Mouse (Mus musculus) thymus, postnatal 4 days (tissue): ENCODE results near the gene Ush2a.

Experiments
- DNase-seq: peaks from one replicate; pipeline ENCODE4 v3.0.0; 2021

Gene Ush2a

DNA sequence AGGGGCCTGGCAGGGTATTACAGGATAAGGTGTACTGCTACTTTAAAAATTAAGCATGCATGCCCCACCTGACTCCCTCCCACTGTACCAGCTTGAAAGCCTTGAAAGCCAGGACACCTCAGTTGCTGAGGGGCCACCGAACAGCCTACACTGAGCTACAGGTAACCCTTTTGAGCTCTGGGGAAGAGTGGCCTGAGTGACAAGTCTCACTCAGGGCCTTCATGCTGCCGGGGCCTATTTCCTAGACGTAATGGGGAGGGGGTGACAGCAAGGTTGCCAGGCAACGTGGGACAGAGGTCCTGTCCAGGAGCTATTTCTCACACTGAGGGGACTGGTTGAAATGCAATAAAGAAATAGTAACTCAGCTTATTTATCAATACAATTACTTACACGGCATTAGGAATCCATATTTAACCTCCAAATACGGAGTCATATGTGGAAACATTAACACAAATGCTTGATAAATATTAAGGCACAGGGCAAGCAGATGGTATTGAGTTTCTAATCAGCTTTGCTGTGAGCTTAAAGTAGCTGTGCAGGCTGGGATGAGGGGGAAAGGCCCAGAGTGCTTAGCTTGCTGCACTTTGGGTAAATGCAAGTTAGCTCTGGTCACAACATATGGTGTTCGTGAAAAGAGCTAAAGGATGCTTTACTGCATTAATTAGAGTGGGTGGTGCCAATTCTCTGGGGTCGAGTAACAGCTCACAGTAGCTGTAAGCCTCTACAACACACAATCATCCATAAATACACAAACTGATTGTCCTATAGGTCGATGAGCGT, at the start of gene Ush2a:
Ush2a (plus strand) TSS at position 121 of the 780 bp plus-strand sequence.
- no peak for DNase-seq

DNA sequence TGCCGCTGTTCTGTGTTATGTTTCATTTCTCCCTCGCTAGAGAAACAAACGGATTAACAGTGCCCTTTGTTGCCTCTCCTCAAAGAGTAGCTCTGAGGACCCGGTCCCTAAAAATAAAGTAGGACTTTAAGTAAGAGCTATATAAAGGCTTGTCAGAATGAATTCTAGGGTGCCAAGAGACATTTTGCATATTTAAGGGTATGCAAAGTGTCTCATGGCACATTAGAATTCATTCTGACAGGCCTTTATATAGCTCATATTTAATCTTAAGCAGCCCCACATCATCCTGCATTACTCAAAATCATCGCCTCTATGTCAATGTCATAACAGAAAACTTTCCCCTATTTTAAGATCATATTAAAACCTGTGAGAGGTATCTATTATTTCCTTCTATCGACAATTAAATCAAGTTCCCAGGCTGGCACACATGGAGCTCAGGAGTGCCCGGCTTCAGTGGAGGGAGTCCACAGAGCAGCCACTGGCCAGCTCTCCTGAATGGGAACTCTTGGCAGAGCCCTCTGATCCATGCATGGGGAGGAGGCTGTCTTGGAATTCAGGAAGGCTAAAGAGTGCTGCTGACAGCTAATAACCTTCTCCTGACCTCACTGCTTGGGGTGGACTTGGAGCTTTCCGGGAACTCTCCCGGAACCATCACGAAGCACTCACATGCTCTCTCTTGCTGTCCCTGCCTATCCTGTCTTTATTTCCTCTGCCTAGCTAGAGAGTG, 46.8 kb upstream of the Ush2a start:
- DNase-seq: no peak

GRCm38 (mm10) chr1:188221226-188221792, 40.5 kb upstream of the Ush2a start:
- DNase-seq: no peak

- DNase-seq: no peak
Observed at GRCm38 (mm10) chr1:188233036-188233724, 28.6 kb upstream of the Ush2a start.

DNA sequence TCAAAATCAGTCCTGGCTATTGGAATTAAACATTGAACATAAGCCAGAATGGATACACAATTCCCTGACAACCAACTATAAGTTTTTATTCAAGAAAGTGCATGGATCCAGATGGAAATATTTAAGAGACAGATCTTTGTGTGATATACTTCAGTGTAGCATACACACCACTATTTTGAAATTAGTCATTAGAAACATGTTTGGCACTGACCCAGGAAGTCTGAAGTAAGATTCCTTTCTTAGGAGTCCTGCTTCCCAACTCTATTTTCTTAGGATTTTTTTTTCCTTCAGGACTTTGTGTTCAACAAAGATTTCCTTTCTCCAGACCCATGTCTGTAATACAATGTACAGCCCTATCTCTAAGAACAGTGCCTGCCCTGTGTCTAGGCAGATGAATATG, 23.2 kb upstream of the Ush2a start:
- DNase-seq: no peak

- no peak for DNase-seq
Observed at GRCm38 (mm10) chr1:188241766-188242165, 20.1 kb upstream of the Ush2a start.

- no peak for DNase-seq
Observed at GRCm38 (mm10) chr1:188257500-188257899, 4.3 kb upstream of the Ush2a start.

GRCm38 (mm10) chr1:188260259-188261107, 1.3 kb upstream of the Ush2a start:
- DNase-seq: no peak

DNA sequence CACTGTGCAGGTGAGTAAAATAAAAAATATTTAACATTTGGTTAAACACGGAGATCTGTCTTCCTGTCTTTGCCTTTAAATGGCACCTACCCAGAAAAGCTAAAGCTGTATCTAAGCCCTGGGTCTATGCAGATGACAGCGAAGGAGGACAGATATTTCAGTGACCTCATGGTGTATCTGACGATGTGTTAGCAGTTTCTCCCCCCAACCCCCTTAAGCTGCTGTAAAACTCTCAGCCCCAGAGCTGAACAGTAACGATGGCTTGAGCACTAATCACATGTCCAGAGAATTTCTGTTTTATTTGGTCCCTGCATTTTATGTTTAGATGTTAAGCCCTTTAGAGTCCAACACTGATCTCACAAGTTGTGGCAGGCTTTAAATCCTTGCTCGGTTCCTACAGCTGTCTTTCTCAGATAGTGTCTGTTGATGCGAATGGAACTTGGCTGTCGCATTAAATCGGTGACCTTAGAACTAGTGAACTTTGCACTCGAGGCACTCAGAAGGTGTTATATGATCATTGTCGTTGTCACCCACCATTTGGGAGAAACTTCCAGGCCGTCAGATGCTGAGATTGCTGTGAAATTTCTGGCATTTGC, 5.4 kb downstream of the Ush2a start:
- DNase-seq: no peak

- DNase-seq: no peak
Observed at GRCm38 (mm10) chr1:188269071-188269470, 7.2 kb downstream of the Ush2a start.

DNA sequence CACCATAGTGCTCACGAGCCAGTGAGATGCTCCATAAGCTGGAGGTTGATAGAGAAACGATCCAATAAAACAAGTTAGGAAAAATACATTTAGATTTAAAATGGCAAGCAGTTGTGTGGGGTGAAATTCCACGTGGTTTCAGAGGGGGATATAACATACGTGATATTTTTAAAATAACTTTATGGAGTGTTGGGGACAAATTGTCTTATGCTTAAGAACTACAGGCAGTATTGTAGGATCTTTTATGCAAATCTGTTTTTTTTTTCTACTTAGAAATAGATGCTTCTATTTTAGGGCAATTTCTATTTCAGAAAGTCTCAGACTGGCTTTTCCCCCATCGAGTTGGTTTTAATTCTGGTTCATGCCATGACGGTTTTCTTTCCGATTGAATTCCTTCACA, 51.5 kb downstream of the Ush2a start:
- no peak for DNase-seq

DNA sequence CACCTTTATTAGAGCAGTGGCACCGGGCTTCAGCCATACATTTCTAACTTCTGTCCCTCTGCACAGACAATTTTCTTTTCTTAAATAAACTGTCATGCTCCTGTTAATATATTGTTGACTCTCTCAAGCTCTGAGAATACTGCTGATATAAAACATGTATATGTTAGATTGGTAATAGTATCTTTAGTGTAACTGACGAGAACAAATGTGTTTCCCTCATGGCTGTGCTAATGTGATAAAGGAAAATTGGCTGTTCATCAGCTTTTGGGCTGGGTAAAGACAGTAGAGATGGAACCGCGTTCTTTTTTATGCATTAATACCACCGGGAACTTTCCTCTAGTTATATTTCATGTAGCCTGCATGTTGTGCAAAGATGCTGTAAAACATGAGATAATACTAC, 54.8 kb downstream of the Ush2a start:
- DNase-seq: no peak

- DNase-seq: no peak
Observed at GRCm38 (mm10) chr1:188320204-188320603, 58.4 kb downstream of the Ush2a start.

- DNase-seq: no peak
Observed at GRCm38 (mm10) chr1:188321534-188321933, 59.7 kb downstream of the Ush2a start.

GRCm38 (mm10) chr1:188330406-188330805, 68.6 kb downstream of the Ush2a start:
- DNase-seq: no peak

DNA sequence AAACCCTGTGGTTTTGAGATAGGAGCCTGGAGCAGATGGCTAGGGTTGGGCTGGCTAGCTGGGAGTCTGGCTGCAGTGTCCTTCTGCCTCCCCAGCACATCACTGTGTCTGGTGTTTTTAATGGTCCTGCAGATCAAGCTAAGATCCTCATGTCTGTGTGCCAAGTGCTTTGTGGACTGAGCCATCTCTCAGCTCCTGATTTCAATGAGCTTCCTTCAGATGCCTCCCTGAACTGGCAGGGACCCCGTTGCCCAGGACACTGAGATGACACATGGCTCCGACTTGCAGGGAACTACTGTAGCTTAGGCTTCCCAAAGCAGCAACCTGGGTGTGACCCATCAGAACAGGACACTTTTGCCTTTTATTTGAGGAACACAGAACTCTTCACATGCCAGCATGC, 72.1 kb downstream of the Ush2a start:
- no peak for DNase-seq

- DNase-seq: no peak
Observed at GRCm38 (mm10) chr1:188347762-188348161, 85.9 kb downstream of the Ush2a start.

- no peak for DNase-seq
Observed at GRCm38 (mm10) chr1:188354726-188355125, 92.9 kb downstream of the Ush2a start.

DNA sequence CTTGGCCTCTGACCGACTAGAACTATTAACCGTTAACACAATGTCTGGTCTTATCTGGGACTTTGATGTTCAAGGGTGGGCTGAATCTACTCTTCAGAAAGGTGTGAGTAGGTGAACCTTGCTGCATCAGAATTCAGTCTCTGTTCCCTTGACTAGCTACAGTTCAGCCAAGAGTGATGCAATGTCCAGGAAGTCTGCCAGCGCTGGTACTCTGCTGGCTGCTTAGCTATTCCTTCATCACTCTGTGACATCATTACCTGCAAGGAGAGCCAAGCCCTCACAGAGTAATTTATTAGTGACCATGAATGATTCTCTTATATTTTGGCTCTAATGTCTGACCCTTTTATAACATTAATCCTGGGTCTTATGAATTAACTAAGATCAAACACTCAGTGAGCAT, 101.7 kb downstream of the Ush2a start:
- no peak for DNase-seq

GRCm38 (mm10) chr1:188385180-188385579, 123.4 kb downstream of the Ush2a start:
- DNase-seq: no peak

- no peak for DNase-seq
Observed at GRCm38 (mm10) chr1:188385733-188386261, 124.0 kb downstream of the Ush2a start.

DNA sequence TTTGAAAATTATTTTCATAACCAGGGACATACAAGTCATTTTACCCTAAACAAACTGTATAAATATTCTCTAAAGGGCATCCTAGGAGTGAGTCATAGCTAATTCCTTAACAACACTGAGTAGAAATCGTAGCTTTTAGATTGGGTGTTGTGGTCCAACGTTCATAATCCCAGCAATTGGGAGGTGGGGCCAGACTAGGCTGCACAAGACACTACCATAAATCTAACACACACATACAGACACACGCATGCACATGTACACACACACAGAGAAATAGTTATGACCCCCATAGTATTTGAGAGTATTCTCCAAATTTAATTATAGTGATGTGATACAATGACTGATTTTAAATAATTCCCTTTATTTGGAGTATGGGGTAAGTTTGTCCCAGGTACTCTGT, 125.5 kb downstream of the Ush2a start:
- no peak for DNase-seq
